Mouse (Mus musculus): ENCODE measurements around the gene Lcn9. TPM values are rescaled to one million over a fixed set of nuclear protein-coding genes. Genes with fewer than 3 reads are reported as not detected.

The Lcn9 gene
- total RNA-seq, 1 experiment, result not detected

- TF ChIP-seq ZC3H11A (IDR thresholded peaks at IDR 0.05; ENCODE audit: borderline replicate concordance, low read depth, low read length) (no peak), HCFC1 (IDR thresholded peaks at IDR 0.05; ENCODE audit: borderline replicate concordance, insufficient read depth, low read length) (no peak), ZNF384 (IDR thresholded peaks at IDR 0.05; ENCODE audit: low read depth, low read length) (no peak), CHD2 (IDR thresholded peaks at IDR 0.05; ENCODE audit: low read depth, low read length) (no peak), MAFK (IDR thresholded peaks at IDR 0.05; ENCODE audit: insufficient read depth, low read depth, low read length) (no peak)
- DNase-seq (ENCODE audit: low read depth, low spot score), result no peak
- no peak overlapping the region for H3K9ac ChIP-seq (ENCODE audit: insufficient read depth, low read depth, low read length, poor library complexity, severe bottlenecking)
- H3K4me3 ChIP-seq (ENCODE audit: insufficient read depth in 1 of 2, low read depth in 1 of 2, low read length in 2 of 2, poor library complexity in 1 of 2, severe bottlenecking in 1 of 2), result no peak overlapping the region
- H3K9me3 ChIP-seq (ENCODE audit: control insufficient read depth, insufficient read depth, low read depth, low read length), result no peaks in the 10 kb centered on the region
- H3K27ac ChIP-seq (ENCODE audit: insufficient read depth, low read depth, low read length, poor library complexity, severe bottlenecking), result no peak overlapping the region
- no peaks in the 10 kb centered on the region for H3K36me3 ChIP-seq (ENCODE audit: control insufficient read depth, insufficient read depth, low read length, poor library complexity, severe bottlenecking)
- peaks cover 3 to 10% of the 10 kb centered on the region in 2 experiments; a peak in 3 of 4 replicates for H3K4me1 ChIP-seq (ENCODE audit: control insufficient read depth in 2 of 2, insufficient read depth in 2 of 2, low read length in 2 of 2, poor library complexity in 1 of 2)
- in situ Hi-C loops (cut with MboI; ENCODE audit: low sequenced_read_pairs in 2 of 2, unreplicated experiment in 2 of 2), result no loop called here
These were observed 43.7 kb downstream of the Lcn9 start for GRCm38 (mm10) chr2:25866656-25867055.

Other genes with a start within 250 kb of the Lcn9 start
- 4.1 and 9.7 TPM in 2 replicates for gene Mamdc4, start 248.3 kb upstream of the Lcn9 start, total RNA-seq (2012; rRNA removed)
- 29.9 and 39.4 TPM in 2 replicates for gene Phpt1, start 247.9 kb upstream of the Lcn9 start, total RNA-seq (2012; rRNA removed)
- gene Ajm1, start 241.4 kb upstream of the Lcn9 start, total RNA-seq (2012; rRNA removed), result 0.36 and 1.2 TPM in 2 replicates
- gene Rabl6, start 214.6 kb upstream of the Lcn9 start, total RNA-seq (2012; rRNA removed), result 45.8 and 62.1 TPM in 2 replicates
- 0.04 TPM in 1 of 2 replicates, not detected in the other for gene Ccdc183, start 205.5 kb upstream of the Lcn9 start, total RNA-seq (2012; rRNA removed)
- 6.7 and 10.9 TPM in 2 replicates for gene Tmem141, start 201.1 kb upstream of the Lcn9 start, total RNA-seq (2012; rRNA removed)
- gene Fcna, start 195.1 kb upstream of the Lcn9 start, total RNA-seq (2012; rRNA removed), result not detected in 2 replicates
- not detected in 2 replicates for gene Lcn8, start 170.0 kb upstream of the Lcn9 start, total RNA-seq (2012; rRNA removed)
- gene Lcn5, start 165.2 kb upstream of the Lcn9 start, total RNA-seq (2012; rRNA removed), result not detected in 2 replicates
- gene Lcn6, start 146.4 kb upstream of the Lcn9 start, total RNA-seq (2012; rRNA removed), result not detected in 2 replicates
- not detected in 2 replicates for gene Lcn10, start 140.4 kb upstream of the Lcn9 start, total RNA-seq (2012; rRNA removed)
- gene Obp2a, start 123.1 kb upstream of the Lcn9 start, total RNA-seq (2012; rRNA removed), result not detected in 2 replicates
- gene Bmyc, start 116.4 kb upstream of the Lcn9 start, total RNA-seq (2012; rRNA removed), result 8.2 and 13.0 TPM in 2 replicates
- not detected in 2 replicates for gene Obp2b, start 86.1 kb upstream of the Lcn9 start, total RNA-seq (2012; rRNA removed)
- gene Lcn3, start 57.6 kb upstream of the Lcn9 start, total RNA-seq (2012; rRNA removed), result not detected in 2 replicates
- not detected in 2 replicates for gene Lcn11, start 46.1 kb upstream of the Lcn9 start, total RNA-seq (2012; rRNA removed)
- gene Gm13539, start 40.9 kb upstream of the Lcn9 start, total RNA-seq (2012; rRNA removed), result not detected in 2 replicates
- not detected in 2 replicates for gene Glt6d1, start 7.3 kb upstream of the Lcn9 start, total RNA-seq (2012; rRNA removed)
- gene Sohlh1, start 24.1 kb downstream of the Lcn9 start, total RNA-seq (2012; rRNA removed), result 0.16 and 0.22 TPM in 2 replicates
- gene Kcnt1, start 40.6 kb downstream of the Lcn9 start, total RNA-seq (2012; rRNA removed), result 2.0 and 3.0 TPM in 2 replicates
- 37.2 and 39.7 TPM in 2 replicates for gene Camsap1, start 160.1 kb downstream of the Lcn9 start, total RNA-seq (2012; rRNA removed)
- 88.4 and 93.3 TPM in 2 replicates for gene Ubac1, start 198.6 kb downstream of the Lcn9 start, total RNA-seq (2012; rRNA removed)